Mouse (Mus musculus) megakaryocyte, embryonic 14.5 days (primary cell): ENCODE measurements around the gene Itga9.

Experiments
- FLI1 ChIP-seq: IDR thresholded peaks from 2 replicates; pipeline ENCODE4 v1.6.1; 2012; ENCODE audit warnings: low read length, inconsistent platforms, mixed read lengths
- GATA1 ChIP-seq: IDR thresholded peaks from 3 replicates; pipeline ENCODE4 v1.6.1; 2012; ENCODE audit warnings: mixed read lengths, low read length, inconsistent platforms, borderline replicate concordance

GRCm38 (mm10) chr9:118785816-118786215 lies 179.3 kb downstream of the Itga9 start:
- TF ChIP-seq GATA1, result no peak
- TF ChIP-seq FLI1, result no peak
